Mouse (Mus musculus): Measurements from ENCODE around the gene Cdon.

Cdon gene

GRCm38 (mm10) chr9:35435565-35435964 is 14.6 kb downstream of the Cdon start:
- no peak for DNase-seq (ENCODE audit: low spot score in 2 of 2)

- no peak for DNase-seq (ENCODE audit: low spot score in 2 of 2)
These were observed 17.5 kb downstream of the Cdon start for GRCm38 (mm10) chr9:35438286-35439061.

GRCm38 (mm10) chr9:35439062-35439442 is 18.1 kb downstream of the Cdon start:
- no peak for DNase-seq (ENCODE audit: low spot score in 2 of 2)

GRCm38 (mm10) chr9:35439754-35440153 is 18.8 kb downstream of the Cdon start:
- DNase-seq (ENCODE audit: low spot score in 2 of 2), result no peak

GRCm38 (mm10) chr9:35442476-35442875 is 21.5 kb downstream of the Cdon start:
- no peak for DNase-seq (ENCODE audit: low spot score in 2 of 2)

GRCm38 (mm10) chr9:35443618-35444511 is 22.9 kb downstream of the Cdon start:
- no peak for DNase-seq (ENCODE audit: low spot score in 2 of 2)

GRCm38 (mm10) chr9:35444512-35444886 is 23.6 kb downstream of the Cdon start:
- DNase-seq (ENCODE audit: low spot score in 2 of 2), result no peak

DNA sequence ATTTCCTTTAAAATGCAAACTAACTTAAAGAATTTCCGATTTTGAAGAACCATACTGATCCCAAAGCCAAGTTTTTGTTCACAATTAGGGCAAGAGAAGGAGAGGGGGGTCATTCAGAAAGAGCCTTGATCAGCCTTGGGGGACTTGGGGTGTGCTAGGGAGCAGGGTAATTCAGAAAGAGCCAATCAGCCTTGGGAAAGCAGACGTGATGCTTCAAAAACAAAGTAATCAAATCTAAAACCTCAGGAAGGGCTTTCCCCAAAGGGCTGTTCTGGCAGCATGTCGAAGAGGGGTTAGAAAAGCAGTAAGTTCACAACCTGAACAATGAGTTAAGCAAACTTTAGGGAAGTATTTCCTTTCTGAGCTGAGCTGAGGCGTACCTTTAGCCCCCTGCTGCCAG is 26.0 kb downstream of the Cdon start:
- no peak for DNase-seq (ENCODE audit: low spot score in 2 of 2)

GRCm38 (mm10) chr9:35453311-35453710 is 32.4 kb downstream of the Cdon start:
- DNase-seq (ENCODE audit: low spot score in 2 of 2), result no peak

GRCm38 (mm10) chr9:35459594-35459993 is 38.7 kb downstream of the Cdon start:
- DNase-seq (ENCODE audit: low spot score in 2 of 2), result no peak

DNA sequence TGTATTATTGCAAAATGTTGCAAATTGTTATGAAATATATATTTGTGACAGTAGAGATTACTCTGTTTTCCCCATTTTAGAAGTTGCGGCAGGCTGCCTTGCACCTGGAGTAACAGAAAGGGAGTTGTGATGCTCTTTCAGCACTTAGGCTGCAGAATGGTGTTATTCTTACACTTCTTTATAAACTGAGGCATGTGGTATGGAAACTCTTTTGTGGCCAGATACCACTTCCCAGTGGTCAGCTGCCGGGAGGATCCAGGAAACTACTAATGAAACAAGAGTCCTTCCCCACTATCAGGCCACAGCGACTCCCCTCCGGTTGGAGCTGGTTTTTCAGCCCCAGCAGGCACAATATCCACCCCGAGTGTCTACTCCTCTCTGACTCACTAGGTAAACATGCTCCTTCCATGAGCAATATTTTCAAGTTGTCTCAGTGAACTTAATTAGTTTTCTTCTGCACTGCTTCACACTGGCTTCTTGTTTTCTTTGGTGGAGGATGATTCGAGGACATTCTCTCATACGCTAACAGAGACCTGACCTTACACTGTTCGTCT is 46.4 kb downstream of the Cdon start:
- peak in 1 of 2 experiments; percentile 27 for DNase-seq (ENCODE audit: low spot score in 2 of 2)

DNA sequence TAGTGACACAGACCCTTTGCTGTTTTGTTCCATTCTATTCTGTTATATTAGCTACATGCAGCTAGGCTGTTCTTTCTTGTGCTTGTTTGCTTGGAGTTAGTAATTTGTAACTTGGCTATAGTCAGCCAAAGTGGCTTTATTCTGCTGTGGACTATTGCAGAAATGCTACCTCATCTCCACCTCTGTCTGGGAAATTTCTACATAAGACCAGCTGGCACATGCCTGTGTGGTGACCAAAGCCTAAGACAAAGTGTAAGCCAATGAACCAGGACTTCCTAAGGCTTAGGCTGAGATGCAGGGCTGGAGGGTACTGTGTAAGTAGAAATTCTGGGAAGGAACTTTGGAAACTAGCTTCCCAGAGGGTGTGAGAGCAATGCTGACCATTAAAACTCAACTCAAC is 48.0 kb downstream of the Cdon start:
- DNase-seq (ENCODE audit: low spot score in 2 of 2), result no peak

DNA sequence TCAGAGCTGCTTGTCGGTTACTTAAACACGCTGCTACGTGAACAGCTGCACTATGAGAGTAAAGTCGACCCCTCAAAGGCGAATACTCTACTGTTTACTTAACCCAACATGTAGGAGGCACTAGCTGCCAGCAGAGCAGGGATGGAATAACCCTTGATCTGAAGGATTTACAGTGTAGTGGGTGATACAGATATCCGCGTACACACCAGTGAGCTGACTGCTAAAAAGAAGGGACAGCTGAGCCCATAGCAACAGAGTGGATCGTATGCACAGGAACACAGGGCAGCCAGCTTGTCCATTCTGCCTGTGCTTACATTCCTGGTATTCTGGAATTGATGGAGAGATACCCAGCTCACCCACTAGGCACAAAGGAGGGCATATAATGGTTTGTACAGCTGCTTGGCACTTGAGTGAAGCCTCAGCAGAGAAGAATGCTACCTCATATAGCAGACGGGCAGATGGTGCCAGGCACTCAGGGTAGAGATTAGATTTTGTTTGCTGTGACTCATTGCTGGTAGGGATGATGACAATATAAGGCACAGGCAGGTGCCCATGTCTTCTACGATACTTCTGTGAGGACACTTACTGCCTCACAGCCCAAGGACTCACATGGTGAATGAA is 53.3 kb downstream of the Cdon start:
- DNase-seq (ENCODE audit: low spot score in 2 of 2), result no peak

DNA sequence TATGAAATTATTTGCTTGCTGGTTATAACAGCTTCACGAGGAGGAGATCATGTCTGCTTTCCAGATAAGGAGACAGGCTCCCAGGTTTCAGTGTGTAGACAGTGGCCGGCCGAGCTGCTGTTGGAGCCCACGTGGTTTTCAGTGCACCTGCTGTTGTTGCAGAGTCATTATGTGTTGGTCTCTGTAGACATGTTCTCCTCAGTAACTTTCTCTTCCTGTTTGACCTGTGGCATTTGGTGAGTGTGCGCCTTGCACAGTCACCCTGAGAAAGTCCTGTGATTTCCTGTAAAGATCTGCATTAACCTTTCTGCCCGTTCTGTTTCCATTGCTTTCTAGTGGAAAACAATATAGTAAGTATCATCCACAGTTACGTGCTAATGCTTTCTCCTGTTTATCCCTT is 54.5 kb downstream of the Cdon start:
- DNase-seq (ENCODE audit: low spot score in 2 of 2), result no peak

DNA sequence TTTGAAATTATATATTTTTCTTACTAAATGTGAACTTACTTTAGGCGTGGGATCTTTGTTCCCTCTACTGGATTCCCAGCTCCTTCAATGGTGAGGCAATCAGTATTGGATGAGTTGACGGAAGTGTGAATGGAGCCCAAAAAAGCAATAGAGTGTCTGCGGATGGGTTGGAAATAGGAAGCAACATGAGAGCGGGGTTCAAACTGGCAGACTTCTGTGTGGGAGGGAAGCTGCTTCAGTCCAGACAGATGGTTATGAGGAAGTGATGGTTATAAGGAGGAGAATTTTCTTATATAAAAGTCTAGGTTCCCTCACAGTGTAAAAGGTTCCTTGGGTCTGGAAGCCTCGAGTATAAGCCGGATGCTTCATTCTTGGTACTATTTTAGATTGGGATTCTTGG is 58.5 kb downstream of the Cdon start:
- DNase-seq (ENCODE audit: low spot score in 2 of 2), result no peak

DNA sequence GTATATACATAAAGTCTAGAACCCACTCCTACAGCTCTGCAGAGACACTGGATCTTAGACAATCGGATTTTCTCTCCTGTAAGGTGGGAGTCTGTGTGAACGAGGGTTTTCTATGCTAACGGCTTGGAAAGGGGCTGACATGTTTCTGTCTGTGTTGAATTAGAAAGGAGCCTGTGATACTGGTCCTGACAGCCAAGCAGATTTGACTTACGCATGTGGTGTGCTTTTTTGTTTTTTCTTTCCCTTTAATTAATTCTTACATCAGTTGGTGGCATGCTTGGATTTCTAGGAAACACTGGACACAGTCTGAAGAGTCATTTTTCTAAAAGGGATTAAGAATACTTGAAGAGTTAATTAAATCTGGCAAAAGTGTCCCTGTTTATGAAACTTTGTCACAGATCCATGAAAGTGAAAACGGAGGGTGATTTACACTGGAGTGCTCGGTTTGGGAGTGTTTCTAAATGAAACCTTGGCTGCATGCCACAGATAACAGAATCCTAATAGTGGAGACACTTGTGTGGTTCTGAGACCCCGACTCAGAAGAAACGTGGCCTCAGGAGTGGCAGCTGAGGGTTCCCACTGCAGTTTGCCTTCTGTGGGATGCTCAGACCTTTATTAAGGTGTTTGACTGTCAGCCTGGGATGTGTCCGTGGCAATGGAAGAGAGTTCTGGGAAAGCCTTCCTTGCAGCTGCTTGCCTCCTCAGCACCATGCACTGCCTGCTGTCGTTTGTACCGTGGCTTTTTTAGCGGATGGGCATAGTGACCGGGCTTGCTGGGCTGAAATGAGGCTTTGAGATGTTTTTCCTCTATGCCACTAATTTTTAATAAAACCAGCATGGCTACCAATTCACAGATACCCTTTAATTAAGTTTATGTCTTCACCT is 61.3 kb downstream of the Cdon start:
- DNase-seq (ENCODE audit: low spot score in 2 of 2), result no peak

- no peak for DNase-seq (ENCODE audit: low spot score in 2 of 2)
These were observed 63.0 kb downstream of the Cdon start for GRCm38 (mm10) chr9:35483949-35484348.

DNA sequence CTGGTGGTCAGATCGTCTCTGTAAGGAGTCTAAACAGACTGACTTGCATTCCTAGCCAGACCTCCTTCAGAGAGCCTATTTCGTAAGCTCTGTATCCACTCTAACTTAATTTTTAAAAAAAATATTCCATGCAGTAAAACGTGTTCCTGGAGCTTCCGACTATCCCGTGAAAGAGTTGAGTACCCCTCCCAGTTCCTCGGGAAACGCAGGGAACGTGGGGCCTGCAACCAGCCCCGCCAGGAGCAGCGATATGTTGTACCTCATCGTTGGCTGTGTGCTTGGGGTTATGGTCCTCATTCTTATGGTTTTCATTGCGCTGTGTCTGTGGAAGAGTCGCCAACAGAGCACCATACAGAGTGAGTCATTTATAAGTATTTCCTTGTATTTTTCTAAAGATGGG is 65.7 kb downstream of the Cdon start:
- no peak for DNase-seq (ENCODE audit: low spot score in 2 of 2)

DNA sequence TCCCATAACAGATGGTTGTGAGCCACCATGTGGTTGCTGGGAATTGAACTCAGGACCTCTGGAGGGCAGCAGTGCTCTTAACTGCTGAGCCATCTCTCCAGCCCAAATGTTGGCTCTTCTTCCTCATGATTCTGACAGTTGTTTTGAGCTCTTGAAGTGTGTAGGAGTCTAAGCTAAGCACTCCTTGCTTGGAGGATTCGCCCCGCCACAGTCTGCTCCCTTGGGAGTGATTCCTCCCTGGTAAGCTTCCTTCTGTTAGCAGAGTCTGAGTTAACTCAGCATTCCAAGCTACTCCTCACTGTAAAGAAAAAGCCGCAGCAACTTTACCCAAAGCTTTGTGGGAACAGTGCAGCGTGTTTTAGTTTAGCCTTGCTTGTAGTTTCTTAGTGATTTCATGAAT is 67.6 kb downstream of the Cdon start:
- no peak for DNase-seq (ENCODE audit: low spot score in 2 of 2)

DNA sequence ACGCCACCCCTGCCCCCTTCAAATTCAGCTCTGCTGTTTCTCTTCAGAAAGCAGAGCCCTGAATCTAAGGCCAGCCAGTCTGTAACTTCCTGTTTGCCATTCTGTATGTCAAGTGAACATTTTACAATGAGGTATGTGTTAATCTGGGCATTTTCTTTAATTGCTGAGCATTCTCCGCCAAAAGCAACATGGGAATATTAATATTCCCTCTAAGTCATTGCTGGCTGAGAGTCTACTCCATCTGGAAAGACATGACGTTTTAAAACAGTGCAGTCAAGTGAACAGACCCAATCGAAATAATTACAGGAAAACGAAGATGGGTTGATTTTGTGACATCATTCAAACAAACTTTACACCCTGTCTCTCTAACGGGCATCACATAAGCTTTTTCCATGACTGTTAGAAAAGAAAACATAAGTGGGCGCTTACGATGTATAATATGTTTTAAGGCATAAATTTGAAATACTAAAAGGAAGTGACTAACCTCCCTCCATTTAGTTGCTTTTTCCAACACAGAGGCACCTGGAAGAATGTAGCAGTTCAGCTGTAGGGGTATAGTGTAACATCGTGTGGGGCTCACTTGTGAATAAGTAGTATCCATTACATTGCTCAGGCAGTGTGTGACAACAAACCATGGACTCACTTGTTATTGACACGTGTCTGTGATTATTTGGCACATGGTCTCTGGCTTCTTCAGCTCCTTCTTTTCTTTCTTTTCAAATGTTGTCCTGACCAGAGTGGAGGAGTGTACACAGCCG is 70.4 kb downstream of the Cdon start:
- DNase-seq (ENCODE audit: low spot score in 2 of 2), result no peak
